Mouse (Mus musculus): Measurements from ENCODE around the gene Gse1.

DNA sequence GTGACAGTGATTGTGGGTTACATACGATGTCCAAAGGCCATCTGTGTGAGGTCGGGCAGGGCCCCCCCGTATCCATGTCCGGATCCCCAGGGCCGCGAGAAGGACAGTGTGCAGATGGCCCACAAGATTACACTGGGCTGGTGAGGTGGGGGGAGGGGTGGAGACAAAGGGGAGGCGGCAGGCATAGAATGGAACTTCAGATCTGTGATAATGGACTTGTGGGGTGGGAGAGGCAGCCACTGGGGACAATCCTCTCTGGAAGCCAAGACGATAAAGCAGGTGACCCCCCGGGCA is 107.8 kb downstream of the Gse1 start:
- TF ChIP-seq POLR2A (IDR thresholded peaks at IDR 0.05; ENCODE audit: low read depth, low read length), result no peak
- TF ChIP-seq CTCF (IDR thresholded peaks at IDR 0.05; ENCODE audit: extremely low read depth, insufficient read length, insufficient replicate concordance, low read depth, low read length), result no peak
